Mouse (Mus musculus) hindbrain, embryonic 11.5 days (tissue): ENCODE data around the gene Kat2a. TPM values are rescaled to one million over a fixed set of nuclear protein-coding genes. Genes with fewer than 3 reads are reported as not detected.

Experiments
- ATAC-seq: fragments of 200-750 bp; cut with Nextera tagmentation; 2 replicates; pipeline ENCODE4 v1.8.0; 2017; ENCODE audit warnings: mild to moderate bottlenecking, moderate TSS enrichment, moderate library complexity; ENCODE audit not compliant: low FRiP score
- DNase-seq: peaks from one replicate; pipeline ENCODE4 v3.0.0-alpha.2; 2015; ENCODE audit warnings: low spot score
- H3K27ac ChIP-seq: fragments of 300-500 bp; sonication (generic); 2 replicates; pipeline ENCODE4 v1.5.1; 2014; ENCODE audit warnings: mild to moderate bottlenecking, low read depth, low read length
- H3K27me3 ChIP-seq: fragments of 300-500 bp; sonication (generic); 2 replicates; pipeline ENCODE4 v1.6.1; 2014; ENCODE audit warnings: mild to moderate bottlenecking, low read length, moderate library complexity, mixed read lengths; ENCODE audit not compliant: control insufficient read depth, insufficient read depth
- H3K36me3 ChIP-seq: fragments of 300-500 bp; sonication (generic); 2 replicates; pipeline ENCODE4 v1.6.1; 2014; ENCODE audit warnings: mild to moderate bottlenecking, low read length, moderate library complexity, mixed read lengths; ENCODE audit not compliant: control insufficient read depth, insufficient read depth
- H3K4me1 ChIP-seq: fragments of 300-500 bp; sonication (generic); replicated peaks from 2 replicates; pipeline ENCODE4 v1.6.1; 2014; ENCODE audit warnings: low read length, mixed read lengths; ENCODE audit not compliant: control insufficient read depth, insufficient read depth
- H3K4me2 ChIP-seq: fragments of 300-500 bp; sonication (generic); replicated peaks from 2 replicates; pipeline ENCODE4 v1.6.1; 2014; ENCODE audit warnings: mild to moderate bottlenecking, low read depth, low read length
- H3K4me3 ChIP-seq: fragments of 300-500 bp; sonication (generic); 2 replicates; pipeline ENCODE4 v1.5.1; 2014; ENCODE audit warnings: low read depth, low read length
- H3K9ac ChIP-seq: fragments of 300-500 bp; sonication (generic); 2 replicates; pipeline ENCODE4 v1.6.1; 2014; ENCODE audit warnings: low read depth, low read length
- H3K9me3 ChIP-seq: fragments of 300-500 bp; sonication (generic); 2 replicates; pipeline ENCODE4 v1.6.1; 2016; ENCODE audit warnings: low read length; ENCODE audit not compliant: control insufficient read depth
- whole genome bisulfite sequencing: fragments of 180-500 bp; shearing (Covaris S2); extraction: QIAGEN DNeasy Blood & Tissue Kit; methylation state at CpG from one replicate; pipeline ENCODE4 v1.1.7; 2014; 5-methylcytosine and 5-hydroxymethylcytosine counted together
- polyA plus RNA-seq: library from polyadenylated mRNA; unstranded; fragments of >200 nt; fragmentation: Nextera tagmentation; extraction: Ambion mirVana; gene quantifications from 2 replicates; pipeline ENCODE4 v1.2.1, GENCODE M21; 2014

The Kat2a gene
- polyA plus RNA-seq = 47.2 and 50.3 TPM in 2 replicates

DNA sequence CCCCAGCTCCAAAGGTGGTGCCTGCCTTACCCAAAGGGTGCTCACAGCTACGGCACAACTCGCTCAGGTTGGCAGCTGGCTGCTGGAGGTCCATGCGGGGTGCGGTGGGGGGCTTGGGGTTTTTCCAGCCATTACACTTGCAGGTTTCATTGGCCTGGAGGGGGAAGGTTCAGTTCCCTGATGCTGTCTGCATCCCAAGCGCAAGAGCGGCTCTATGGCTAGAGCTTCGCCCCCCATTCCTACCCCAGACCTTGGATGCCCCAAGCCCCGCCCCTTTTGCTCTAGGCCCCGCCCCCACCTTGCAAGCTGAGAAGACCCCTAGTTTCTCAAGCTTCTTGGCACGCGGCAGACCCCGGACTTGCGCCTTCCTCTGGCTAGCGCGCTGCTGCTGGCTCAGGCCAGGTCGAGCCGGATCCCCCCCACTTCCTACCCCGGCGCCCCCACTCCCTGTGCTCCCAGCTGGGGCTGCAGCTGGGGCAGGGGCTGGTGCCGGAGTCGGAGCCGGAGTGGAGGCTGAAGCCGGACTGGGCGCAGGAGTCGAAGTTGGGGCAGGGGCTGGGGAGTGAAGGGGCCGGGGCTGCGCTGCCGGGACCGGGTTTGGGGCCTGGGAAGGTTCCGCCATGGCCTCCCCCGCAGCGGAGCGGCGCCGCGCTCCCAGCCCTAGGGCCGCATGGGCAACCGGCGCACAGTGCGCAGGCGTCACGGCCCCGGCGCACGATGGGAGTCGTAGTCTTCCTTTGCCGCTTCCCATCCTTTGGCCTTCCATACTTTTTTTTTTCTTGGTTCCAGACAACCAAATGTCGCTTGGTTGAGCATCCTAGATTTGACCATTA lies at the start of gene Kat2a:
Gene Kat2a, minus strand, starts transcription at position 683 of the 833 bp plus-strand sequence.
- Histone ChIP-seq H3K4me1 (peaks cover 9% of the 10 kb centered on the region), H3K9me3 (no peaks in the 10 kb centered on the region), H3K27me3 (no peaks in the 10 kb centered on the region), H3K9ac (peak within 1 kb of the TSS; percentile 94), H3K4me2 (peak within 1 kb of the TSS; percentile 66), H3K27ac (peak within 1 kb of the TSS; percentile 72), H3K36me3 (peaks cover 8% of the 10 kb centered on the region; the same call in 1 of the 2 replicates), H3K4me3 (peak within 1 kb of the TSS; percentile 95)
- WGBS = 5% methylated on average over 29 of the region's 48 CpGs
- peak; percentile 87 for ATAC-seq
- DNase-seq = peak; percentile 90

- no peaks in the 10 kb centered on the region for H3K9me3 ChIP-seq
- H3K9ac ChIP-seq = peak overlapping the region; percentile 52
- WGBS = under 1% methylated on average over 27 of the region's 27 CpGs
- ATAC-seq = peak; percentile 68
- peak overlapping the region; percentile 67 for H3K4me2 ChIP-seq
- peak; percentile 95 for DNase-seq
- H3K27ac ChIP-seq = no peak overlapping the region
- H3K4me3 ChIP-seq = peak overlapping the region; percentile 32
- peaks cover 18% of the 10 kb centered on the region for H3K27me3 ChIP-seq
- no peaks in the 10 kb centered on the region for H3K36me3 ChIP-seq
- H3K4me1 ChIP-seq = peaks cover 6% of the 10 kb centered on the region
Measured at GRCm38 (mm10) chr11:100761547-100762045, 49.3 kb upstream of the Kat2a start.

DNA sequence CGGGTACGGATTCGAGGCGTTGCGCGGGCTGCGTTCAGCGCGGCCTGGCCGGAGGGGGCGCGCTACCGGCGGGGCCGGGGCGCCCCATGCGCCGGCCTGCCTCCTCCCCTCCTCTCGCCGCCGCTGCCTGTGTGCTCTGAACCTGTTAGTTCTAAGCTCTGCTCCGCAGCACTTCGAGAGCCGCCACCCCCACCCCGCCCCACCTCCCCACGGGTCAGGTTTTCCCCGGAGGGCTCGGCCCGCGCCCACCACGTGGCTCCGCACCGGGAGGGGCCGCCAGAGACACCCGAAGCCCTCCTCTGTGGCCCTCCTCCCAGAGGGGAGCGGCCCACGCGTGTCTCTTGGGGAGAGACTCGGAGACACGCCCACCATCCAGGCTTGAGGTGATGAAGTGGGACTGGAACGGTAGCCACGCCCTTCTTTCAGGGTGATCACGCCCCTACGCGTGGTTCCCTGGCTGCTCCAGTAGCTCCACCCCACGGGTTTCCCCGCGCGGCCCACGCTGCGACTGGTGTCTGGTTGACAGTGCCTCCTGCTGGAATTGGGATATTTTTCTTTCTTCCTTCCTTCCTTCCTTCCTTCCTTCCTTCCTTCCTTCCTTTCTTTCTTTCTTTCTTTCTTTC lies 47.5 kb upstream of the Kat2a start, which contains the start of gene Kcnh4:
Gene Kcnh4, minus strand, starts transcription at position 332 of the 623 bp plus-strand sequence.
- Histone ChIP-seq H3K36me3 (no peaks in the 10 kb centered on the region), H3K4me2 (peak within 1 kb of the TSS; percentile 87), H3K9me3 (no peaks in the 10 kb centered on the region), H3K27me3 (peaks cover 18% of the 10 kb centered on the region), H3K27ac (peak within 1 kb of the TSS; percentile 1; the same call in 1 of the 2 replicates), H3K4me1 (peaks cover 6% of the 10 kb centered on the region), H3K9ac (peak within 1 kb of the TSS; percentile 64), H3K4me3 (peak within 1 kb of the TSS; percentile 45)
- ATAC-seq (peak; percentile 39; the same call in 1 of the 2 replicates), DNase-seq (peak; percentile 64)
- under 1% methylated on average over 36 of the region's 51 CpGs for WGBS

DNA sequence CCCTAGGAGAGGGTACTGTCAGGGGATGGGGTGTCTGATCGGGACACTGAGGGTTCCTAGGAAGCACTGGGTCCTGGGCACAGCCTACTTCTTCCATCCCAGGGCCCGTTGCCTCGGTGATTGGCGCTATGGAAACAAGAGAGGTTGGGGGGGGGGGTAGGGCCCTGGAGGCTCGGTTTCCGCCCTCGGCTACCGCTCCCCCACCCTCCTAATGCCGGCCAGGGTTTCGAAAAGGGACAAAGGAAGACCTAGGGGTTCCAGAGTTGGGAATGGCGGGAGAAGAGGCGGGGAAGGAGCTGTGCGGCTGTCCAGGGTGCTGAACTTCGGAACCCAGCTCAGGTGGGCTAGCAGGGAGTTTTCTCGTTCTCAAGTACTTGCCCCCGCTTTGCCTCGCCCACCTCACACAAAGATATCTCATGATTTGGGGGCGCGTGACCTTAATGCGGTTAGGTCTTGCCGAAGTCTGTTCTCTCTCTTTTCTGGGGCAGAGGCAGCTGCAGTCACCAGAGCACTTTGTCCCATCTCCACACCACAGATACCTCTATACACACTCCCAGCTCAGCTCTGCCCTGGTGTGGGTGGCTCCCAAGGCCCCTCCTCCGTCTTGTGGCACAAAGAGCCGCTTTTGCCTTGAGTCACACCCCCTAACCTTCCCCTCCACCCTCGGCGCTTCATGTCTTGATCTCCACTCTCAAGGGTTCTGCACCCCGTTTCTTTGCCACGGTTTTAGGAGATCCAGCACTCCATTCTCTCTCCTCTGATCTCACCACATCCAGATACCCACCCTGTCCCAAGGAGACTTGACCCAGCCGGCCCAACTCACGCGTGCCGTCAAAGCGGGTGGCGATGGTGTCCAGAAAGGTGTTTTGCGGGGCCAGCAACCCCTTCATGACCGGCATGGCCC lies 46.7 kb upstream of the Kat2a start:
- H3K27me3 ChIP-seq = peaks cover 18% of the 10 kb centered on the region
- H3K4me1 ChIP-seq = peaks cover 6% of the 10 kb centered on the region
- H3K9ac ChIP-seq = peak overlapping the region; percentile 64
- peak overlapping the region; percentile 87 for H3K4me2 ChIP-seq
- H3K4me3 ChIP-seq = peak overlapping the region; percentile 45
- H3K27ac ChIP-seq = peak overlapping the region; percentile 1; the same call in 1 of the 2 replicates
- ATAC-seq = peak; percentile 60; the same call in 1 of the 2 replicates
- no peaks in the 10 kb centered on the region for H3K36me3 ChIP-seq
- WGBS = under 1% methylated on average over 32 of the region's 35 CpGs
- peak; percentile 79 for DNase-seq
- H3K9me3 ChIP-seq = no peaks in the 10 kb centered on the region

GRCm38 (mm10) chr11:100757566-100757965 lies 45.3 kb upstream of the Kat2a start:
- no peak for ATAC-seq

DNA sequence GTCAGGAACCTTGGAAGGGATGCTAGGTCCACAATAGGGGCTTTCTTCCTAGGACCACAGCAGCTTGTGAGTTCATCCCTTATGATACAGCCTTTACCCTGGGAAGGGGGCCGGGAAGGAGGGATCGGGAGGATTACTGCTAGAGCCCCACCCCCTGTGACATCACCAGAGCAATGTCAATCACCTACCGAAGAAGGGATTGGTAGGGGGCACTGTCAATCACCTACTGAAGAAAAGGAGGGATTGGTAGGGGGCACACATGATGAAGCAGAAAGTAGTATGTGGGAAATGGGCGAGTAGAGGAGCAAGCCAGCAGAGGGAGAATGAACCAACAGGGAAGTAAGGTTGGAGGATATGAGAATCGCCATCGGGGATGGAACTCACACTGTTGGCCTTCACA lies 44.2 kb upstream of the Kat2a start:
- no peak overlapping the region for H3K9ac ChIP-seq
- no peaks in the 10 kb centered on the region for H3K9me3 ChIP-seq
- no peak overlapping the region for H3K4me3 ChIP-seq
- no peak overlapping the region for H3K4me2 ChIP-seq
- no peak for DNase-seq
- H3K27ac ChIP-seq = no peak overlapping the region
- no peak for ATAC-seq
- H3K36me3 ChIP-seq = no peaks in the 10 kb centered on the region
- peaks cover 6% of the 10 kb centered on the region for H3K4me1 ChIP-seq
- 52% methylated on average over 6 of the region's 6 CpGs for WGBS
- H3K27me3 ChIP-seq = peaks cover 14% of the 10 kb centered on the region

More at GRCm38 (mm10) chr11:100757566-100757965, 45.3 kb upstream of the Kat2a start:
- Histone ChIP-seq H3K9ac (no peak overlapping the region), H3K27me3 (peaks cover 17% of the 10 kb centered on the region), H3K9me3 (no peaks in the 10 kb centered on the region), H3K4me1 (peaks cover 6% of the 10 kb centered on the region), H3K36me3 (no peaks in the 10 kb centered on the region), H3K27ac (no peak overlapping the region), H3K4me2 (no peak overlapping the region), H3K4me3 (no peak overlapping the region)
- DNase-seq = no peak
- 91% methylated on average over 12 of the region's 12 CpGs for WGBS

- no peak overlapping the region for H3K27ac ChIP-seq
- H3K36me3 ChIP-seq = no peaks in the 10 kb centered on the region
- no peak for ATAC-seq
- 94% methylated on average over 3 of the region's 3 CpGs for WGBS
- no peak overlapping the region for H3K4me3 ChIP-seq
- H3K9ac ChIP-seq = no peak overlapping the region
- H3K9me3 ChIP-seq = no peaks in the 10 kb centered on the region
- no peak overlapping the region for H3K4me2 ChIP-seq
- DNase-seq = no peak
- peaks cover 6% of the 10 kb centered on the region for H3K27me3 ChIP-seq
- H3K4me1 ChIP-seq = peaks cover 4% of the 10 kb centered on the region
Measured at GRCm38 (mm10) chr11:100754693-100755057, 42.4 kb upstream of the Kat2a start.
